Mouse (Mus musculus) kidney, embryonic 14.5 days (tissue): ENCODE results near the gene Slc25a47. TPM values are rescaled to one million over a fixed set of nuclear protein-coding genes. Genes with fewer than 3 reads are reported as not detected.
"Not testable (repeated sequence)": the region's sequence is repeated elsewhere in the genome, so short reads cannot be mapped to it uniquely, and the experiment has no call there.

Experiments used
- ATAC-seq: fragments of 200-750 bp; cut with Nextera tagmentation; 2 replicates; pipeline ENCODE4 v1.8.0; 2017; ENCODE audit warnings: moderate number of reproducible peaks, mild to moderate bottlenecking, moderate TSS enrichment, moderate library complexity; ENCODE audit not compliant: low FRiP score, low TSS enrichment
- H3K27ac ChIP-seq: fragments of 300-500 bp; sonication (generic); 2 replicates; pipeline ENCODE4 v1.5.1; 2014; ENCODE audit warnings: low read depth, mild to moderate bottlenecking, low read length, moderate library complexity, mixed read lengths
- H3K27me3 ChIP-seq: fragments of 300-500 bp; sonication (generic); 2 replicates; pipeline ENCODE4 v1.6.1; 2014; ENCODE audit warnings: mild to moderate bottlenecking, low read length; ENCODE audit not compliant: control insufficient read depth, insufficient read depth
- H3K36me3 ChIP-seq: fragments of 300-500 bp; sonication (generic); 2 replicates; pipeline ENCODE4 v1.6.1; 2014; ENCODE audit warnings: low read length, mixed read lengths; ENCODE audit not compliant: control insufficient read depth, insufficient read depth
- H3K4me1 ChIP-seq: fragments of 300-500 bp; sonication (generic); 2 replicates; pipeline ENCODE4 v1.6.1; 2014; ENCODE audit warnings: low read length, mixed read lengths; ENCODE audit not compliant: control insufficient read depth, insufficient read depth
- H3K4me2 ChIP-seq: fragments of 300-500 bp; sonication (generic); replicated peaks from 2 replicates; pipeline ENCODE4 v1.6.1; 2014; ENCODE audit warnings: low read depth, mild to moderate bottlenecking, low read length
- H3K4me3 ChIP-seq: fragments of 300-500 bp; sonication (generic); 2 replicates; pipeline ENCODE4 v1.5.1; 2014; ENCODE audit warnings: mild to moderate bottlenecking, low read length
- H3K9ac ChIP-seq: fragments of 300-500 bp; sonication (generic); 2 replicates; pipeline ENCODE4 v1.6.1; 2014; ENCODE audit warnings: low read depth, mild to moderate bottlenecking, low read length, moderate library complexity
- H3K9me3 ChIP-seq: fragments of 300-500 bp; sonication (generic); 2 replicates; pipeline ENCODE4 v1.6.1; 2016; ENCODE audit warnings: low read length; ENCODE audit not compliant: control insufficient read depth
- WGBS: fragments of 180-500 bp; shearing (Covaris S2); extraction: QIAGEN DNeasy Blood & Tissue Kit; methylation state at CpG from one replicate; pipeline ENCODE4 v1.1.7; 2014; 5-methylcytosine and 5-hydroxymethylcytosine counted together
- polyA plus RNA-seq: library from polyadenylated mRNA; unstranded; fragments of >200 nt; fragmentation: Nextera tagmentation; extraction: Ambion mirVana; gene quantifications from 2 replicates; pipeline ENCODE4 v1.2.1, GENCODE M21; 2014

The Slc25a47 gene
- polyA plus RNA-seq, 1 experiment from 2014 or later, result 7.6 TPM

- peaks cover 16% of the 10 kb centered on the region for H3K36me3 ChIP-seq
- H3K9ac ChIP-seq, H3K27me3 ChIP-seq, ATAC-seq, H3K4me3 ChIP-seq, H3K9me3 ChIP-seq, H3K4me1 ChIP-seq, H3K27ac ChIP-seq, H3K4me2 ChIP-seq: not testable (repeated sequence)
- WGBS, result 92% methylated on average over 3 of the region's 3 CpGs
Observed at GRCm38 (mm10) chr12:108848033-108848432, 12.2 kb downstream of the Slc25a47 start.

DNA sequence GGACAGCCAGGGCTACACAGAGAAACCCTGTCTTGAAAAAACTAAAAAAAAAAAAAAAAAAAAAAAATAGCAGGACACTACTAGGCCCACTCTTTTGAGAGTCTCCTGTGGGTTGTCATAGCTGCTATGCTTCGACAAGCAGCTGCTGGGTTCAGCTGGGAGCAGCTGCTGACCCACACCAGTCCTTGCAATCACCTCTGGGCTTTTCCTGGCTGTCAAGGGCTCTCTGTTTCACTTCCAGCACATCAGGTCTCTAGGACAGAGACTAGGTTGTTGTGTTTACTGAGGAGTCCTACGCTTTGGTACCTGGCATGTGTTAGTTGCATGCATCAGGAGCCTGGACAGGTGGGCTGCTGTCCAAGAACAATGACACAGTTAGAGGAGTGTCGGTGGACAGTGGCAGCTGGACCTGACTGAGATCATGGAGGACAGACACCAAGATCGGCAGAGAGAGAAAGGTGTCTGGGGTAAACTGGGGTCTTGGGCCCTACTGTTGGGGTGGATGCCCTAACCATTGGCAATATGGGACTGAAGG, 13.7 kb downstream of the Slc25a47 start:
- 82% methylated on average over 4 of the region's 4 CpGs for WGBS
- no peak overlapping the region for H3K27ac ChIP-seq

DNA sequence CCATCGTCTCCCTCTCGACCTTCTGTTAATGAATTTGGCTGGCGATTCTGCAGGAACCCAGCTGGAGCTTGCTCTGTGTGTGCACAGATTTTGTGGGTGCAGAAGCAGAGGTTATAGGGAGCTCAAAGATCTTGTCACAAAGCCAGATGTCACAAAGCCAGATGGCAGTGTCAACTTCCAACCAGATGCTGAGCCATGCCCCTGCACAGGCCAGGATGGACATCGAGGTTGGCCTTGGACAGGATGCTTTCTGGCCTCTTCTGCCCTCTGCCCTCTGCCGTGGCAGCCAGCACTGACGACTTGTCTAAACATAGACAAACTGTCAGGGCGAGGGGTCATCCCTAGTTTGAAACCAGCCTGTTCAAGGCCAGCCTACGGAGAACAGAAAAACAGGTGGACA, 14.3 kb downstream of the Slc25a47 start:
- no peak overlapping the region for H3K4me2 ChIP-seq
- 37% methylated on average over 8 of the region's 8 CpGs for WGBS
- no peak for ATAC-seq
- H3K4me3 ChIP-seq, result no peak overlapping the region
- no peaks in the 10 kb centered on the region for H3K9me3 ChIP-seq
- H3K27me3 ChIP-seq, result no peaks in the 10 kb centered on the region
- no peaks in the 10 kb centered on the region for H3K4me1 ChIP-seq
- H3K36me3 ChIP-seq, result peaks cover 2% of the 10 kb centered on the region; the same call in 1 of the 2 replicates
- no peak overlapping the region for H3K27ac ChIP-seq
- no peak overlapping the region for H3K9ac ChIP-seq

More for the DNA sequence above, 13.7 kb downstream of the Slc25a47 start:
- Histone ChIP-seq H3K4me2 (no peak overlapping the region), H3K27me3 (no peaks in the 10 kb centered on the region), H3K9me3 (no peaks in the 10 kb centered on the region), H3K9ac (no peak overlapping the region), H3K36me3 (peaks cover 8% of the 10 kb centered on the region; the same call in 1 of the 2 replicates), H3K4me1 (no peaks in the 10 kb centered on the region), H3K4me3 (no peak overlapping the region)
- ATAC-seq, result no peak

- 86% methylated on average over 8 of the region's 8 CpGs for WGBS
- Histone ChIP-seq H3K4me1 (no peaks in the 10 kb centered on the region), H3K27me3 (no peaks in the 10 kb centered on the region), H3K9me3 (no peaks in the 10 kb centered on the region), H3K36me3 (no peaks in the 10 kb centered on the region), H3K4me3 (no peak overlapping the region), H3K27ac (no peak overlapping the region), H3K9ac (no peak overlapping the region), H3K4me2 (no peak overlapping the region)
- no peak for ATAC-seq
Observed at GRCm38 (mm10) chr12:108850886-108851285, 15.0 kb downstream of the Slc25a47 start.

DNA sequence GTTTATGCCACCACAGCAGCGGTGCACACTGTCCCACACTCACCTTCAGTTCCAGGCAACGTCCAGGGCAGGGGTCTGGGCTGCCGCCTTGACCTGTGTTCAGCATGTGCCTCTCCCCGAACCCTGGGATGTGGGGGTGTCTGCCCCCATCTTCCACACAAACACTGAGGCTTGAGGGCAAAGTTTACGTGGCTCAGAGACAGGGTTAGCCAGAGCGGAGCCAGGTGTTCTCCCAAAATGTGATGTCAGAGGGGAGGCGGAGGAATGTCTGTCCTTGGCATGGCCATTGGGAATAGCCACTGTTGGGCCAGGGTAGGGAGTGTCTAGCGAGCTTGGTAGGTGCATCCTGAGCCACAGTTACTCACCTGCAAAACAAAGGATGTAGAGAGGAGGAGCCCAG, 17.0 kb downstream of the Slc25a47 start:
- H3K4me3 ChIP-seq, result no peak overlapping the region
- H3K27me3 ChIP-seq, result no peaks in the 10 kb centered on the region
- ATAC-seq, result no peak
- no peak overlapping the region for H3K9ac ChIP-seq
- H3K27ac ChIP-seq, result no peak overlapping the region
- no peaks in the 10 kb centered on the region for H3K36me3 ChIP-seq
- no peaks in the 10 kb centered on the region for H3K9me3 ChIP-seq
- no peak overlapping the region for H3K4me2 ChIP-seq
- 90% methylated on average over 8 of the region's 8 CpGs for WGBS
- H3K4me1 ChIP-seq, result 0 out of 2 replicates have a peak, but pooled peaks cover 5% of the 10 kb centered on the region

- H3K36me3 ChIP-seq, result peaks cover 8% of the 10 kb centered on the region; the same call in 1 of the 2 replicates
- 0 out of 2 replicates have a peak, but pooled peaks cover 5% of the 10 kb centered on the region for H3K4me1 ChIP-seq
- no peaks in the 10 kb centered on the region for H3K9me3 ChIP-seq
- H3K4me3 ChIP-seq, result no peak overlapping the region
- H3K9ac ChIP-seq, result no peak overlapping the region
- no peak overlapping the region for H3K27ac ChIP-seq
- H3K4me2 ChIP-seq, result no peak overlapping the region
- ATAC-seq, result no peak
- WGBS, result 91% methylated on average over 10 of the region's 10 CpGs
- no peaks in the 10 kb centered on the region for H3K27me3 ChIP-seq
Observed at GRCm38 (mm10) chr12:108855081-108855480, 19.2 kb downstream of the Slc25a47 start.

- no peak overlapping the region for H3K9ac ChIP-seq
- no peak overlapping the region for H3K4me2 ChIP-seq
- H3K27me3 ChIP-seq, result no peaks in the 10 kb centered on the region
- WGBS, result 82% methylated on average over 8 of the region's 8 CpGs
- H3K36me3 ChIP-seq, result peaks cover 17% of the 10 kb centered on the region
- ATAC-seq, result no peak
- H3K4me1 ChIP-seq, result 0 out of 2 replicates have a peak, but pooled peaks cover 5% of the 10 kb centered on the region
- no peaks in the 10 kb centered on the region for H3K9me3 ChIP-seq
- no peak overlapping the region for H3K27ac ChIP-seq
- no peak overlapping the region for H3K4me3 ChIP-seq
Observed at GRCm38 (mm10) chr12:108856186-108856585, 20.3 kb downstream of the Slc25a47 start.

GRCm38 (mm10) chr12:108857109-108857508, 21.3 kb downstream of the Slc25a47 start:
- Histone ChIP-seq H3K4me1 (0 out of 2 replicates have a peak, but pooled peaks cover 5% of the 10 kb centered on the region), H3K27ac (peak overlapping the region; percentile 25; the same call in 1 of the 2 replicates), H3K4me3 (no peak overlapping the region), H3K4me2 (no peak overlapping the region), H3K27me3 (no peaks in the 10 kb centered on the region), H3K36me3 (peaks cover 26% of the 10 kb centered on the region), H3K9me3 (no peaks in the 10 kb centered on the region), H3K9ac (no peak overlapping the region)
- no peak for ATAC-seq
- 74% methylated on average over 7 of the region's 7 CpGs for WGBS

- peak overlapping the region; percentile 25 for H3K27ac ChIP-seq
- H3K36me3 ChIP-seq, result peaks cover 32% of the 10 kb centered on the region
- WGBS, result 60% methylated on average over 7 of the region's 7 CpGs
- H3K27me3 ChIP-seq, result no peaks in the 10 kb centered on the region
- 0 out of 2 replicates have a peak, but pooled peaks cover 5% of the 10 kb centered on the region for H3K4me1 ChIP-seq
- no peaks in the 10 kb centered on the region for H3K9me3 ChIP-seq
- peak overlapping the region; percentile 18; the same call in 1 of the 2 replicates for H3K9ac ChIP-seq
- no peak overlapping the region for H3K4me3 ChIP-seq
- ATAC-seq, result no peak
- no peak overlapping the region for H3K4me2 ChIP-seq
Observed at GRCm38 (mm10) chr12:108857589-108858184, 21.8 kb downstream of the Slc25a47 start.
